Mouse (Mus musculus) testis, adult 2 months (tissue): ENCODE data around the gene Zdhhc17.

Experiments
- CTCF ChIP-seq: fragments of 200-500 bp; IDR thresholded peaks from 2 replicates; pipeline ENCODE4 v1.5.1; 2012; ENCODE audit warnings: low read depth, mild to moderate bottlenecking, inconsistent platforms, low read length, moderate library complexity; ENCODE audit not compliant: control insufficient read depth, insufficient read depth, insufficient replicate concordance
- POLR2A ChIP-seq: fragments of 200-500 bp; IDR thresholded peaks from 2 replicates; pipeline ENCODE4 v1.6.1; 2012; ENCODE audit warnings: low read depth, mild to moderate bottlenecking, inconsistent platforms, low read length, moderate library complexity; ENCODE audit not compliant: control insufficient read depth

GRCm38 (mm10) chr10:111026106-111026505 lies 16.2 kb upstream of the Zdhhc17 start:
- TF ChIP-seq CTCF (no peak), POLR2A (no peak)
